Mouse (Mus musculus): ENCODE data around the gene Fbxw7. TPM values are rescaled to one million over a fixed set of nuclear protein-coding genes. Genes with fewer than 3 reads are reported as not detected.

The Fbxw7 gene
- polyA plus RNA-seq, 1 experiment from 2014 or later, result 8.9 TPM

GRCm38 (mm10) chr3:84972881-84973280 is 157.8 kb downstream of the Fbxw7 start:
- WGBS, result 88% methylated on average over 2 of the region's 2 CpGs
- H3K36me3 ChIP-seq, result peaks cover 71% of the 10 kb centered on the region
- H3K4me1 ChIP-seq, result peaks cover 29% of the 10 kb centered on the region

DNA sequence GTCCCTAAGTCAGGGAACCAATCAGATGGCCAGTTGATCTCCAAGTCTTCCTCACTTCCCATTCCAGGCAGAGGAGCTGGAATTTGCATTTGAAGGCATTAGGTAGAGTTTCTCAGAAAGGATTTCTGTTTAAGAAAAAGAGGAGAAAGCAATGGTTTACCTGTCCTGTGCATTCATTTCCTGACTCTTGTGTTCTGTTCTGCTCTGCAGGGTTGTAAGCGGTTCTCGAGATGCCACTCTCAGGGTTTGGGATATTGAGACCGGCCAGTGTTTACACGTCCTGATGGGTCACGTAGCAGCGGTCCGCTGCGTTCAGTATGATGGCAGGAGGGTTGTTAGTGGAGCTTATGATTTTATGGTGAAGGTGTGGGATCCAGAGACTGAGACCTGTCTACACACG is 159.1 kb downstream of the Fbxw7 start:
- Histone ChIP-seq H3K27me3 (ENCODE audit: low read depth, poor library complexity, severe bottlenecking) (no peaks in the 10 kb centered on the region), H3K4me3 (no peak overlapping the region), H3K9me3 (replicated peaks) (no peaks in the 10 kb centered on the region), H3K36me3 (peaks cover 68% of the 10 kb centered on the region), H3K4me1 (peaks cover 29% of the 10 kb centered on the region), H3K27ac (replicated peaks) (no peak overlapping the region)
- DNase-seq (ENCODE audit: low spot score), result no peak
- 91% methylated on average over 9 of the region's 9 CpGs for whole genome bisulfite sequencing

More at GRCm38 (mm10) chr3:84972881-84973280, 157.8 kb downstream of the Fbxw7 start:
- H3K9me3 ChIP-seq (replicated peaks), result no peaks in the 10 kb centered on the region
- DNase-seq (ENCODE audit: low spot score), result no peak
- H3K4me3 ChIP-seq, result no peak overlapping the region
- H3K27me3 ChIP-seq (ENCODE audit: low read depth, poor library complexity, severe bottlenecking), result no peaks in the 10 kb centered on the region
- H3K27ac ChIP-seq (replicated peaks), result no peak overlapping the region

DNA sequence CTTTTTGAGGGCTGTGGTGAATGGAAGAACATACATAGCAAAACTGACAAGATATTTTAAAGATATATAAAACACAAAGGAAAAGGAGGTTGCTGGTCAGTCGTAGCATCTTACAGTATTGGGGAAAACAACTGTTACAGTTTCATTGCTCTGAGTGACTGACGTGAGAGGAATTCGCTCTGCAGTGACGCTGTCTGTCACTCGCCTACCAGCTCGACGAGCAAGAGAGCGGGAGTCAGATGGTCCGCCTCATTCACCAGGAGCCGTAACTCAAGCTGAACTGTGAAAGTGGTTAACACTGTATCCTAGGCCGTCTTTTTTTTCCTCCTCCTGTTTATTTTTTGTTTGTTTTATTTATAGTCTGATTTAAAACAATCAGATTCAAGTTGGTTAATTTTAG is 163.6 kb downstream of the Fbxw7 start:
- Histone ChIP-seq H3K4me1 (peaks cover 29% of the 10 kb centered on the region), H3K36me3 (peaks cover 47% of the 10 kb centered on the region), H3K4me3 (no peak overlapping the region), H3K9me3 (replicated peaks) (no peaks in the 10 kb centered on the region), H3K27ac (replicated peaks) (no peak overlapping the region), H3K27me3 (ENCODE audit: low read depth, poor library complexity, severe bottlenecking) (no peaks in the 10 kb centered on the region)
- peak; percentile 10 for DNase-seq (ENCODE audit: low spot score)
- 89% methylated on average over 11 of the region's 11 CpGs for WGBS

- H3K4me3 ChIP-seq, result no peak overlapping the region
- H3K27ac ChIP-seq (replicated peaks), result no peak overlapping the region
- 94% methylated on average over 2 of the region's 2 CpGs for WGBS
- peaks cover 38% of the 10 kb centered on the region for H3K36me3 ChIP-seq
- H3K27me3 ChIP-seq (ENCODE audit: low read depth, poor library complexity, severe bottlenecking), result no peaks in the 10 kb centered on the region
- H3K4me1 ChIP-seq, result peaks cover 19% of the 10 kb centered on the region
- H3K9me3 ChIP-seq (replicated peaks), result no peaks in the 10 kb centered on the region
- DNase-seq (ENCODE audit: low spot score), result peak; percentile 5
Observed at GRCm38 (mm10) chr3:84980158-84980557, 165.1 kb downstream of the Fbxw7 start.

- Histone ChIP-seq H3K4me1 (peaks cover 2% of the 10 kb centered on the region; the same call in 1 of the 2 replicates), H3K36me3 (peaks cover 19% of the 10 kb centered on the region), H3K4me3 (no peak overlapping the region), H3K9me3 (replicated peaks) (no peaks in the 10 kb centered on the region), H3K27me3 (ENCODE audit: low read depth, poor library complexity, severe bottlenecking) (no peaks in the 10 kb centered on the region), H3K27ac (replicated peaks) (no peak overlapping the region)
- WGBS, result 73% methylated on average over 4 of the region's 4 CpGs
- no peak for DNase-seq (ENCODE audit: low spot score)
Observed at GRCm38 (mm10) chr3:84982688-84983087, 167.6 kb downstream of the Fbxw7 start.

DNA sequence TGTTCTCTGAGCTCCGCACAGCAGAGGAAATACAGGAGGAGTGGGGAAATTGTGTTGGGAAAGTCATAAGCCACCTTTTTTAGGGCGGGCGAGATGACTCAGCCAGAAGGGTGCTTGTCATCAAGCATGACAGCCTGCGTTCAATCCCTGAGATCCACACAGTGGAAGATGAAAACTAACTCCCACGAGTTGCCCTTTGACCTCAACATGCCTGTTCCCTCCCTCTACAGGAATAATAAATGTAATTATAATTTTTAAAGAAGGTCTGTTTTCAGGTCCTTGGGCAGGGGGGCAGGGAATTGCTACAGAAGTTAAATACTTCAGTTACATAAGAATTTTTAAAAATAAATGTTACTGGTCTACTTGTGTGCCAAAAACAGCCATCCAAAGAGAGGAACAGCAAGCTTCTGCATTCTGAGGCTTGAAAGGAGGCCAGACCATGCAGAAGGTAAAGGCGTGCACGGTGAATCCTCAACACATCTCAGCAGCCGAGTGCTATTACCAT is 170.1 kb downstream of the Fbxw7 start:
- Histone ChIP-seq H3K9me3 (replicated peaks) (no peaks in the 10 kb centered on the region), H3K4me1 (no peaks in the 10 kb centered on the region), H3K27me3 (ENCODE audit: low read depth, poor library complexity, severe bottlenecking) (no peaks in the 10 kb centered on the region), H3K27ac (replicated peaks) (no peak overlapping the region), H3K4me3 (no peak overlapping the region), H3K36me3 (peaks cover 2% of the 10 kb centered on the region)
- WGBS, result 93% methylated on average over 8 of the region's 8 CpGs
- DNase-seq (ENCODE audit: low spot score), result no peak

DNA sequence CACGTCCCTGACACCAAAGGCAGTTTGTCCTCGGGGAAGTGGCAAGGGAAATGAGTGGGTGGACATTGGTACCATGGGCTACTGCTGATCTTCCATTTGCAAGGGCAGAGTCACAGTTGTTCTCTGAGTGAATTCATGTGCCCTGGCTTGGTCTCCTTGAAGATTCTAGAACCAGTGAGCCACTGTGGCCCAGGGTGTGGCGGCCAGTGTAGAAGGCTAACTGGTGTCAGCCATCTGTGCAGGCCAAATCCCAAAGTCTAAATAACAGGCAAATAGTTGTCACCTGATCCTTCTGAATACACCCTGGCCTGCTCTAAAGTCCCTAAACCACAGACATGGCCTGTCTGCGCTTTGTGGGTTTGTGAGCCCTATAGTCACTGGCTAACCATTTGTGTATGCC is 173.8 kb downstream of the Fbxw7 start:
- no peak overlapping the region for H3K4me3 ChIP-seq
- no peaks in the 10 kb centered on the region; the same call in 1 of the 2 replicates for H3K9me3 ChIP-seq (replicated peaks)
- no peaks in the 10 kb centered on the region for H3K4me1 ChIP-seq
- H3K27me3 ChIP-seq (ENCODE audit: low read depth, poor library complexity, severe bottlenecking), result no peaks in the 10 kb centered on the region
- no peaks in the 10 kb centered on the region for H3K36me3 ChIP-seq
- no peak overlapping the region for H3K27ac ChIP-seq (replicated peaks)
- no peak for DNase-seq (ENCODE audit: low spot score)
- WGBS, result 88% methylated on average over 4 of the region's 4 CpGs

GRCm38 (mm10) chr3:85005257-85005656 is 190.2 kb downstream of the Fbxw7 start:
- DNase-seq (ENCODE audit: low spot score), result no peak
- Histone ChIP-seq H3K27ac (replicated peaks) (no peak overlapping the region), H3K9me3 (replicated peaks) (no peaks in the 10 kb centered on the region), H3K36me3 (no peaks in the 10 kb centered on the region), H3K4me1 (peaks cover 10% of the 10 kb centered on the region), H3K27me3 (ENCODE audit: low read depth, poor library complexity, severe bottlenecking) (no peaks in the 10 kb centered on the region), H3K4me3 (no peak overlapping the region)
- WGBS, result 85% methylated on average over 2 of the region's 2 CpGs

- Histone ChIP-seq H3K4me1 (peaks cover 12% of the 10 kb centered on the region; the same call in 1 of the 2 replicates), H3K9me3 (replicated peaks) (no peaks in the 10 kb centered on the region), H3K27ac (replicated peaks) (no peak overlapping the region), H3K36me3 (no peaks in the 10 kb centered on the region), H3K4me3 (no peak overlapping the region), H3K27me3 (ENCODE audit: low read depth, poor library complexity, severe bottlenecking) (no peaks in the 10 kb centered on the region)
- no peak for DNase-seq (ENCODE audit: low spot score)
- WGBS, result 88% methylated on average over 6 of the region's 6 CpGs
Observed at GRCm38 (mm10) chr3:85012889-85013288, 197.8 kb downstream of the Fbxw7 start.

DNA sequence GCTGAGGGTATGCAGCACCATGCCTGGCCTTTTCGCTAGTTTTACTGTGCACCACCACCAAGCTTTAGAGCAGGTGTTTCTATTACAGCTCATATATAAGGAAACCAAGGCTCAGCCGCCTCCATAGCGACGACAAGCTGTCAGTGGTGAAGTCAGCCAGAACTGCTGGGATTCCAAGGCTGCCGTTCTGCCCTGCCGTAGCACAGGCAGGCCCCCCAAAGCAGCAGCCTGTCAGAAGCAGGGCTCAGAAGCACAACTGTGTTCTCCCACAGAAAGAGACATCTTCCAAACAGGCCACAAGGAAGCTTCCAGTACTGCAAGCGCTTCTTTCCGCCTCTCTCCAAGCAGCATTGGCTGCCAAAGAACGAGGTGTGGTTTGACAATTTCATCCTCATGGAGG is 200.6 kb downstream of the Fbxw7 start:
- peaks cover 6% of the 10 kb centered on the region; the same call in 1 of the 2 replicates for H3K4me1 ChIP-seq
- no peaks in the 10 kb centered on the region for H3K36me3 ChIP-seq
- no peaks in the 10 kb centered on the region for H3K9me3 ChIP-seq (replicated peaks)
- H3K27me3 ChIP-seq (ENCODE audit: low read depth, poor library complexity, severe bottlenecking), result no peaks in the 10 kb centered on the region
- no peak for DNase-seq (ENCODE audit: low spot score)
- 72% methylated on average over 9 of the region's 9 CpGs for whole genome bisulfite sequencing
- H3K4me3 ChIP-seq, result no peak overlapping the region
- no peak overlapping the region for H3K27ac ChIP-seq (replicated peaks)

DNA sequence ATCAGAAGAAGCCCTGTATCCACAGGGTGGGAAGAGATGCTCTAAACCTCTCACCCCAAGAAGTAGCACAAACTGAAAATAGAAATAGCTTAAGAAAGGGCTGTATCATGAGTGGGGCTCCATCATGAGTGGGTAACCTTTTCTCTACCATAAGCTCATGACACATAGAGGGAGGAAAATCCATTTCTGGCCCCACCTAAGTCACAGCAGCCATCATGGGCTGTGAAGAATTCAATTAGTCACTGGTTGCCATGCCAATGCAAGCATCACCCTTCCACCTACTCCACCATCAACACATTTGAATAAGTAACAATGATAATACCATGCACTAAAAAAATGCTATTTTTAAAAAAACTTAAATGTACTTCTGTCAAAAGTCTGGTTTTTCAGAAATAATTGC is 205.1 kb downstream of the Fbxw7 start:
- no peak overlapping the region for H3K4me3 ChIP-seq
- H3K4me1 ChIP-seq, result peaks cover 12% of the 10 kb centered on the region; the same call in 1 of the 2 replicates
- H3K27me3 ChIP-seq (ENCODE audit: low read depth, poor library complexity, severe bottlenecking), result no peaks in the 10 kb centered on the region
- no peaks in the 10 kb centered on the region for H3K9me3 ChIP-seq (replicated peaks)
- no peak overlapping the region for H3K27ac ChIP-seq (replicated peaks)
- no peaks in the 10 kb centered on the region for H3K36me3 ChIP-seq
- no peak for DNase-seq (ENCODE audit: low spot score)

- H3K4me1 ChIP-seq, result peaks cover 9% of the 10 kb centered on the region; the same call in 1 of the 2 replicates
Observed at GRCm38 (mm10) chr3:85021816-85022215, 206.7 kb downstream of the Fbxw7 start.

GRCm38 (mm10) chr3:85022800-85023199 is 207.7 kb downstream of the Fbxw7 start:
- Histone ChIP-seq H3K36me3 (no peaks in the 10 kb centered on the region), H3K27me3 (ENCODE audit: low read depth, poor library complexity, severe bottlenecking) (no peaks in the 10 kb centered on the region), H3K9me3 (replicated peaks) (no peaks in the 10 kb centered on the region), H3K27ac (replicated peaks) (no peak overlapping the region), H3K4me3 (no peak overlapping the region), H3K4me1 (peaks cover 9% of the 10 kb centered on the region; the same call in 1 of the 2 replicates)
- 86% methylated on average over 11 of the region's 11 CpGs for WGBS
- no peak for DNase-seq (ENCODE audit: low spot score)

More at GRCm38 (mm10) chr3:85021816-85022215, 206.7 kb downstream of the Fbxw7 start:
- DNase-seq (ENCODE audit: low spot score), result no peak
- Histone ChIP-seq H3K27me3 (ENCODE audit: low read depth, poor library complexity, severe bottlenecking) (no peaks in the 10 kb centered on the region), H3K36me3 (no peaks in the 10 kb centered on the region), H3K27ac (replicated peaks) (no peak overlapping the region), H3K4me3 (no peak overlapping the region), H3K9me3 (replicated peaks) (no peaks in the 10 kb centered on the region)
- WGBS, result 94% methylated on average over 6 of the region's 6 CpGs

Measured in midbrain, embryonic 10.5 days (tissue).